Mouse (Mus musculus) stomach, postnatal 0 days (tissue): Measurements from ENCODE around the gene Grn. TPM values are rescaled to one million over a fixed set of nuclear protein-coding genes. Genes with fewer than 3 reads are reported as not detected.

Source experiments
- ATAC-seq: fragments of 200-750 bp; cut with Nextera tagmentation; 2 replicates; pipeline ENCODE4 v1.8.0; 2017; ENCODE audit not compliant: low FRiP score, low TSS enrichment
- DNase-seq: peaks from one replicate; pipeline ENCODE4 v3.0.0-alpha.2; 2016; ENCODE audit warnings: low spot score
- H3K27ac ChIP-seq: fragments of 300-500 bp; sonication (generic); replicated peaks from 2 replicates; pipeline ENCODE4 v1.5.1; 2014; ENCODE audit warnings: mild to moderate bottlenecking, control low read depth
- H3K27me3 ChIP-seq: fragments of 300-500 bp; sonication (generic); 2 replicates; pipeline ENCODE4 v1.6.1; 2014; ENCODE audit warnings: low read length; ENCODE audit not compliant: control insufficient read depth, insufficient read depth
- H3K36me3 ChIP-seq: fragments of 300-500 bp; sonication (generic); 2 replicates; pipeline ENCODE4 v1.6.1; 2014; ENCODE audit warnings: low read length, mixed read lengths; ENCODE audit not compliant: control insufficient read depth, insufficient read depth
- H3K4me1 ChIP-seq: fragments of 300-500 bp; sonication (generic); replicated peaks from 2 replicates; pipeline ENCODE4 v1.6.1; 2014; ENCODE audit warnings: antibody characterized with exemption; ENCODE audit not compliant: control insufficient read depth, insufficient read depth
- H3K4me2 ChIP-seq: fragments of 300-500 bp; sonication (generic); replicated peaks from 2 replicates; pipeline ENCODE4 v1.6.1; 2014; ENCODE audit warnings: low read depth, mild to moderate bottlenecking, control low read depth, moderate library complexity
- H3K4me3 ChIP-seq: fragments of 300-500 bp; sonication (generic); 2 replicates; pipeline ENCODE4 v1.5.1; 2014; ENCODE audit warnings: low read depth, low read length, control low read depth
- H3K9ac ChIP-seq: fragments of 300-500 bp; sonication (generic); 2 replicates; pipeline ENCODE4 v1.6.1; 2014; ENCODE audit warnings: mild to moderate bottlenecking, low read length, control low read depth, mixed read lengths
- H3K9me3 ChIP-seq: fragments of 300-500 bp; sonication (generic); 2 replicates; pipeline ENCODE4 v1.6.1; 2016; ENCODE audit warnings: low read length; ENCODE audit not compliant: control insufficient read depth
- CTCF ChIP-seq: IDR thresholded peaks from 2 replicates; pipeline ENCODE4 v1.5.1; 2016; ENCODE audit warnings: antibody characterized with exemption, low read depth, mild to moderate bottlenecking, moderate library complexity
- EP300 ChIP-seq: optimal IDR thresholded peaks from 2 replicates; pipeline ENCODE3; 2016; ENCODE audit warnings: antibody characterized with exemption
- WGBS: fragments of 180-500 bp; shearing (Covaris S2); extraction: QIAGEN DNeasy Blood & Tissue Kit; methylation state at CpG from one replicate; pipeline ENCODE4 v1.1.7; 2014; 5-methylcytosine and 5-hydroxymethylcytosine counted together
- polyA plus RNA-seq: library from polyadenylated mRNA; unstranded; fragments of >200 nt; fragmentation: Nextera tagmentation; extraction: Ambion mirVana; gene quantifications from 2 replicates; pipeline ENCODE4 v1.2.1, GENCODE M21; 2015

The Grn gene
- polyA plus RNA-seq, 1 experiment from 2014 or later, result 126 TPM

DNA sequence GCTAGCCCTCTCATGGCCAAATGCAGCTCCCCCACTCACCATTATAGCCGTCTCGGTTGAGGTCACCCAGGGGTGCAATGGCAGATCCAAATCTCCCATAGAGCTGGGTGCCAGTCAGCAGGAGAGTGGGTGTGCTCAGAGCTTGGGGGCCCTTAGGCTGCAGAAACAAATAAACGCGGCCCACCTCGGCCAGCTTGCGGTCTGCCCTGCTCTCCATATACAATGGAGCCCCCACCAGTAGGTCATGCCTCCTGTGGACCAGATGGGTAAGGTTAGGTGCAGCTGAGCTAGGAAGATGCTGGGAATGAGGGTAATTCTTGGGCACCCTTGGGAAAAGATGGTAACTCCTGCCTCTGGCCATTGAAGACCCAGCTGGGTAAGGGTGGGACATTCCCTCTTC, 34.8 kb downstream of the Grn start:
- DNase-seq, result no peak
- Histone ChIP-seq H3K36me3 (no peaks in the 10 kb centered on the region), H3K4me3 (no peak overlapping the region), H3K4me1 (peaks cover 6% of the 10 kb centered on the region), H3K27ac (no peak overlapping the region), H3K27me3 (no peaks in the 10 kb centered on the region), H3K9me3 (no peaks in the 10 kb centered on the region), H3K9ac (no peak overlapping the region), H3K4me2 (no peak overlapping the region)
- 92% methylated on average over 6 of the region's 6 CpGs for WGBS
- ATAC-seq, result no peak
- TF ChIP-seq CTCF (no peak), EP300 (no peak)

DNA sequence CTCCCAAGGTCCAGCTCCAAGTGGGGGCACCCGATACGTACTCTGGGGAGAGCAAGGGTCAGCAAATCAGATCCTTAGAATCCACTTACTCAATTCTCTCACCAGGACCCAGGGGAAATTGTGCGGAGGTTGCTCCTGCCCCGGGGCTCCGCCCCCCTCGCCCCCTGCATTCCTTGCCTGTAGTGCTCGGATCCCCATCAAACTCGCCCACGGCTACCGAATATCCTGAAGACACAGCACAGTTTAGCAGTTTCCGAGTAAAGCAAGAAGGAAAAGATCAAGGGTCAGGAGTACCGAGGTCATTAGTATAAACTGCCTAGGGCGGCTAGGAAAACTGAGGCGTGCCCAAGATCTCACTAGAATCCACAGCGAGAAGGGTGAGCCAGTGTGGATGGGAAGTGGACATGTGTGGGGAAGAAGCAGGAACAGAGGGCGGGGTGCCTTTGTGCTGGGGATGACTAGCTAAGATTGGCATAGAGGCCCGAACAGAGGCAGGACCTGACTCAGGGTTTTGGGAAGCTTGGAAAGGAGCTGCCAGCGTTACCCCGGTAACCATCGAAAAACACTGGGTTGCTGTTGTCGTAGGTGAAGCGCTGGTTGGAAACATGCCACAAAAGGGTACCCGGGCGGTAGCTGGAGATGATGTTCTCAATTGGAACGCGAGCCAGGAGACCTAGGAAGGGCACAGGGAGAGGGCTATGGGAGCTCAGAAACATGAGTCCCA, 35.8 kb downstream of the Grn start:
- 17% methylated on average over 26 of the region's 26 CpGs for WGBS
- H3K4me1 ChIP-seq, result peaks cover 6% of the 10 kb centered on the region
- DNase-seq (peak; percentile 75), ATAC-seq (peak; percentile 31)
- no peaks in the 10 kb centered on the region for H3K9me3 ChIP-seq
- TF ChIP-seq CTCF (no peak), EP300 (no peak)
- H3K4me2 ChIP-seq, result peak overlapping the region; percentile 31
- H3K27me3 ChIP-seq, result no peaks in the 10 kb centered on the region
- H3K4me3 ChIP-seq, result no peak overlapping the region
- peak overlapping the region; percentile 91 for H3K27ac ChIP-seq
- no peak overlapping the region for H3K9ac ChIP-seq
- H3K36me3 ChIP-seq, result no peaks in the 10 kb centered on the region

DNA sequence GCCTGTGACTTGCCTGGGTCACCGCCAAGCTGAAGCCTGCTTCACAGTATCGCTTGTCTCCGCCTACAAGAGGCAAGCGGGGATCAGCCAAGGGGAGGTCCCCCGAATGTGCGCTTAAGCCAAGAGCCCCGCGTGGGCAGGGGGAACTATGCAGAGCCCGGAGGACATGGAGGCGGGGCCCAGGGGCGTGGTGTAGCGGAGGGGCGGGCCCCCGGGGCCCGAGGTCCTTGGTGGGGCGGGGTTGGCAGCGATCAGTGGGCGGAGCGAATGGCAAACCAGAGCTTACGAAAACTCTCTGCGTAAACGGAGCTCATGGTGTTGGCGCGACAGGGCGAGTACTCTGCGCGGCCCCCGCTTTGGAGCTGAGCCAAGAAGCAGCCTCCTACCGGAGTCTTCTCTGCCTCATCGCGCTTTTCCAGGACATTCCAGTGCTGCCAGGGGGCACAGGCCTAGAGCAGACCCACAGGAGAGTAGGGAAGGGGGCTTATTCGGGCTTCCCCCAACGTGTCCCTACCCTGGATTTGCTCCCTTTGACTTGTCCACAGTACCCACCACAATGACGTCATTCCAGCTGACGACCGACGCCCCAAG, 37.0 kb downstream of the Grn start:
- TF ChIP-seq CTCF (no peak), EP300 (no peak)
- ATAC-seq, result peak; percentile 95
- peak overlapping the region; percentile 91 for H3K27ac ChIP-seq

DNA sequence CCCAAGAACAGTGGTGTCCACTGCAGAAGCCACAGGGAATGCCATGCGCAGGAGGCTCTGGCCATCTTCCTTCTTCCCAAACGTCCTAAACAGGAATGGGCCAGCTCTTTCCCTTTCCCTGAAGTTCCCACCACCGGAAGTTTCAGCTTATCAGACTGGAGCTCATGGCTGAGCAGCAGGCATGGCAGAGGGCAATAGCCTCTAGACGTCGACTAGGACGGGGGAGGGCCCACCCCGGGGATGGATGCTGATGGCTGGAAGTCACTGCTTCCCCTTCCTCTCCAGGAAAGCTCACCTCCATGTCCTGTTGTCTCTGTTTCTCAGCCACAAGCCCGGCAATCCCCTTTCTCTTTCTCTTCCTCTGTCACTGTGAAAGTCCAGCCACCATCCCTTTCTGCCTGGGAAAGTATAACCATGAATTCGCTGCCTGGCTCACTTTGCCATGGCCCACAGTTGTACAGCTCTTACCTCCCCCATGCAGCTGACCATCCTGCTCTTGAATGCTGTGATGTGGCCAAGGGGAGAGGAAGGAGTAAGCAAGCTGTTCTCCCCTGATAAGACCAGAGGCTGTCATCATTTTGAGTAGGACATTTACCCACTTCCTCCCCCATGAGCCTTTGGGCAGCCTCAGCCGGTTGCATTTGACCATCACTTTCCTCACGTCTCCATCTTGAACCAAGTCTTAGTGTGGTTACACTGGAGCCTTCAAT, 39.7 kb downstream of the Grn start, which contains the start of gene Itga2b:
Gene Itga2b, minus strand, starts transcription at position 475 of the 710 bp plus-strand sequence.
- Histone ChIP-seq H3K27ac (no peak within 1 kb of the TSS), H3K4me2 (no peak within 1 kb of the TSS), H3K36me3 (no peaks in the 10 kb centered on the region), H3K4me1 (peaks cover 6% of the 10 kb centered on the region), H3K9me3 (no peaks in the 10 kb centered on the region), H3K9ac (no peak within 1 kb of the TSS), H3K27me3 (no peaks in the 10 kb centered on the region), H3K4me3 (no peak within 1 kb of the TSS)
- ATAC-seq (no peak), DNase-seq (no peak)
- TF ChIP-seq CTCF (no peak), EP300 (no peak)
- 65% methylated on average over 11 of the region's 11 CpGs for WGBS

More for the DNA sequence above, 37.0 kb downstream of the Grn start:
- Histone ChIP-seq H3K27me3 (no peaks in the 10 kb centered on the region), H3K9ac (peak overlapping the region; percentile 54), H3K4me2 (peak overlapping the region; percentile 80), H3K4me3 (peak overlapping the region; percentile 40), H3K4me1 (peaks cover 6% of the 10 kb centered on the region), H3K36me3 (no peaks in the 10 kb centered on the region), H3K9me3 (no peaks in the 10 kb centered on the region)
- peak; percentile 99 for DNase-seq
- WGBS, result 0% methylated on average over 36 of the region's 37 CpGs

DNA sequence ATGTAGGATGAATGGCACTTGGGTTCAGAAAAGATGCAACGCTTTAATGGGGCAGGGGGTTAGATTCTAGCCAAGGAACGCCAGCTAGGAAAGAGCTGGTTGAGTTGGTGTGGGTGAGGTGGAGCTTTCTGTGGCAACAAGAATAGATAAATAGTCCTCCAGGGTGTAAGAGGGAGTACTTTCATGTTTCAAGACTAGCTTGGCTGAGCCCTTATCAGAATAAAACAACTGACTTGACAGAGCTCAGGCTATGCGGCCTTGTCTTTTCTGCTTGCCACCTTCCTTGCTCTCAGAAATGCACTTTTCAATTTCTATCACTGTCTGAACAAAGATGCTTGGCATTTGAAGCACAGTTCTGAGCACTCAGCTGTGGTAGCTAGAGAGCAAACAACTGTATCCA, 44.9 kb downstream of the Grn start:
- no peaks in the 10 kb centered on the region for H3K9me3 ChIP-seq
- ATAC-seq, result no peak
- H3K27me3 ChIP-seq, result no peaks in the 10 kb centered on the region
- no peak for TF ChIP-seq CTCF
- TF ChIP-seq EP300, result no peak
- no peaks in the 10 kb centered on the region for H3K4me1 ChIP-seq
- peaks cover 22% of the 10 kb centered on the region for H3K36me3 ChIP-seq
- DNase-seq, result no peak
- no peak overlapping the region for H3K4me2 ChIP-seq
- 97% methylated on average over 3 of the region's 3 CpGs for WGBS
- H3K27ac ChIP-seq, result no peak overlapping the region
- no peak overlapping the region for H3K9ac ChIP-seq
- no peak overlapping the region for H3K4me3 ChIP-seq
